Mouse (Mus musculus) lung, adult 2 months (tissue): ENCODE data around the gene Dhx15.

Experiments
- CTCF ChIP-seq: fragments of 200-500 bp; IDR thresholded peaks from 2 replicates; pipeline ENCODE4 v1.5.1; 2011; ENCODE audit warnings: mild to moderate bottlenecking, low read length, control low read depth; ENCODE audit not compliant: insufficient read depth
- POLR2A ChIP-seq: fragments of 200-500 bp; IDR thresholded peaks from 2 replicates; pipeline ENCODE4 v1.6.1; 2011; ENCODE audit warnings: low read depth, mild to moderate bottlenecking, control low read depth, low read length, borderline replicate concordance; ENCODE audit errors: extremely low read depth

GRCm38 (mm10) chr5:52112191-52112760 lies 78.0 kb downstream of the Dhx15 start:
- no peak for TF ChIP-seq CTCF
- no peak for TF ChIP-seq POLR2A
